Mouse (Mus musculus) c-Kit-positive CD71-positive TER-119-positive erythroid progenitor cells, embryonic 14.5 days (primary cell): ENCODE measurements around the gene Dhx9.
"Not testable (repeated sequence)": the region's sequence is repeated elsewhere in the genome, so short reads cannot be mapped to it uniquely, and the experiment has no call there.

ENCODE experiments used
- DNase-seq: peaks from one replicate; pipeline ENCODE4 v3.0.0-alpha.2; 2013; ENCODE audit warnings: low spot score

Dhx9 gene

GRCm38 (mm10) chr1:153417805-153418204 is 69.7 kb downstream of the Dhx9 start:
- not testable (repeated sequence) for DNase-seq

- not testable (repeated sequence) for DNase-seq
Observed at GRCm38 (mm10) chr1:153416271-153416832, 71.1 kb downstream of the Dhx9 start.

DNA sequence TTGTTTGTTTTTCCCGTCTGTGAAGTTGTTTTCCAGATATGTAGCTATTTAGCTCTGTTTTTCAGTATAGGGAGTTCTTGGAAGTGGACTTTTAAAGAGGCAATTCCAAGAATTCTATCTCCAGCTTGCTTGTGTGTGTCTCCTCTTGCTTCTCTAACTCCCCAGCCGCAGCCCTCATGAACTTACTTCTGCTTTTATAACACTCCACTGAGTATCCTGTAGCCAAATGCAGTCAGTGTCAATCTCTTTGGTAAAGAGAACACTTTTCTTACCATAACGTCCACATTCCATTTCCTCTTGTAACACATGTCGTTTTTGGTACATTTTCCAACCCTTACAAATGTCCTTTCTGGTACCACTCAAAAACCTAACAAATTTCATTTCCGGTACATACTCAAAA is 71.7 kb downstream of the Dhx9 start:
- DNase-seq, result not testable (repeated sequence)

DNA sequence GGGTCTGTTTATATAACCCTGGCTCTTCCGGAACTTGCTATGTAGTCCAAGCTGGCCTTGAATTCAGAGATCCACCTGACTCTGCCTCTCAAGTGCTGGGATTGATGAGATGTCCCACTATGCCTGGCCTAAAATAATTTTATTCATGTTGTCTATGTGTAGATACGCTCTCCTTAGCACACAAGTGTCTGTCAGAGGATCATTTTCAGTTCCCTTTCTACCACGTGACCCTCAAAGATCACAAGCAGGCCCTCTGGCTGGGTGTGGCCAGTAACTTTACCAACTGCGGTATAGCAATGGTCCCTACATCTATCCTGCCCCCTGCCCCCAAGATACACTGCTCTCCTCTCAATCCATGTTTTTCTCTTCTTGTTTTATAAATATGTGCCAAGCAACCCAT is 72.5 kb downstream of the Dhx9 start:
- DNase-seq, result no peak

GRCm38 (mm10) chr1:153414114-153414723 is 73.2 kb downstream of the Dhx9 start:
- DNase-seq, result not testable (repeated sequence)

DNA sequence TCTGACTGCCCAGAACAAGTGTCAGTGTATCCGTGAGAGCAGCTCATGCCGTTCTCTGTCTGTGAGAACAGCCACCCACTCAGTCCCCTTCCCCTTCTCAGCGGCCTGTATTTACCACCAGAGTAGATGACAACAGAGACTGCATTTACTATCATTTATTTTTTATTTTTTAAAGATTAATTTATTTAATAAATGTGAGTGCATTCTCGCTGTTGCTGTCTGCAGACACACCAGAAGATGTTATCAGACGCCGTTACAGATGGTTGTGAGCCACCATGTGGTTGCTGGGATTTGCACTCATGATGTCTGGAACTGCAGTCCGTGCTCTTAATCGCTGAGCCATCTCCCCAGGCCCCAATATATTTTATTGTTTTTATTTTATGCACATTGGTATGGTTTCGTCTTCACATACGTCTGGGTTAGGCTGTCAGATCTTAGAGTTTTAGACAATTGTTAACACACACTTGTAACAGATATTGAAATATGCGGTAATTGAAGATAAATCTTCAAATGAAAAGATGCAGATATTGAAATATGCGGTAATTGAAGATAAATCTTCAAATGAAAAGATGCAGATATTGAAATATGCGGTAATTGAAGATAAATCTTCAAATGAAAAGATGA is 74.0 kb downstream of the Dhx9 start:
- DNase-seq, result not testable (repeated sequence)

DNA sequence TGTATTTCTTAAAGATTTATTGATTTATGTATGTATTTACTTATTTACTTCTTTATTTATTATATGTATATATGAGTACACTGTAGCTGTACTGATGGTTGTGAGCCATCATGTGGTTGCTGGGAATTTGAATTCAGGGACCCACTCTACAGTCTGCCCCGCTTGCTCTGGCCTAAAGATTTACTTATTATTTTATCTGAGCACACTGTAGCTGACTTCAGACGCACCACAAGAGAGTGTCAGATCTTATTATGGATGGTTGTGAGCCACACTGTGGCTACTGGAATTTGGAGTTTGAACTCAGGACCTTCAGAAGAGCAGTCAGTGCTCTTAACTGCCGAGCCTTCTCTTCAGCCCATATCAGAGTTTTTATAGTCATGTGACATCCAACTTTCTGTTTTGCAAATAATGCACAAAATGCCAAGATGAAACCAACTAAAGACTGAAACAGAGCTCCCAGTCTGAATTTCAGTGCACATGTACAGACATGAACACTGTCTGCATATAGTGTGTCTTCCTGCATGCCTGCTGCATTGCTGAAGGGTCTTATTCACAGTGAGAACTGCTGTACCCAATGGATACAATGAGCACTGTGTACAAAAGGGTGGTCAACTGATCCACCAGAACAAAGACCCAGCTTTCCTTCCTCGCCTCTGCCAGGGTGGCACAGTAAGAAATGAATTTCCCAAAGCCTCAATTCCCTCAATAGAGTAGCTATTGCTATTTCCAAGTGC is 74.6 kb downstream of the Dhx9 start:
- DNase-seq, result not testable (repeated sequence)

DNA sequence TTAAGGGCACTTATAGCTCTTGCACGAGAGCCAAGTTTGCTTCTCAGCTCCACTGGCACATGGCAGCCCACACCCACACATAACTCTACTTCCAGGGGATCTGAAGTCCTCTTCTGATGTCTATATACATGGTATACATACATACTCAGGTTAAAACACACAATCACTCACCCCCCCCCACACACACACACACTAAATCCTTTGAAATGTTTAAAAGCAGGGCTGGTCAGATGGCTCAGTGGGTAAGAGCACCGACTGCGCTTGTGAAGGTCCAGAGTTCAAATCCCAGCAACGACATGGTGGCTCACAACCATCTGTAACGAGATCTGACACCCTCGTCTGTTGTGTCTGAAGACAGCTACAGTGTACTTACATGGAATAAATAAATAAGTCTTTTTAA is 75.7 kb downstream of the Dhx9 start:
- DNase-seq, result no peak

DNA sequence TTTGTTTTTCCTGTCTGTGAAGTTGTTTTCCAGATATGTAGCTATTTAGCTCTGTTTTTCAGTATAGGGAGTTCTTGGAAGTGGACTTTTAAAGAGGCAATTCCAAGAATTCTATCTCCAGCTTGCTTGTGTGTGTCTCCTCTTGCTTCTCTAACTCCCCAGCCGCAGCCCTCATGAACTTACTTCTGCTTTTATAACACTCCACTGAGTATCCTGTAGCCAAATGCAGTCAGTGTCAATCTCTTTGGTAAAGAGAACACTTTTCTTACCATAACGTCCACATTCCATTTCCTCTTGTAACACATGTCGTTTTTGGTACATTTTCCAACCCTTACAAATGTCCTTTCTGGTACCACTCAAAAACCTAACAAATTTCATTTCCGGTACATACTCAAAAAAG is 76.5 kb downstream of the Dhx9 start:
- DNase-seq, result not testable (repeated sequence)

GRCm38 (mm10) chr1:153408296-153408695 is 79.2 kb downstream of the Dhx9 start:
- not testable (repeated sequence) for DNase-seq

DNA sequence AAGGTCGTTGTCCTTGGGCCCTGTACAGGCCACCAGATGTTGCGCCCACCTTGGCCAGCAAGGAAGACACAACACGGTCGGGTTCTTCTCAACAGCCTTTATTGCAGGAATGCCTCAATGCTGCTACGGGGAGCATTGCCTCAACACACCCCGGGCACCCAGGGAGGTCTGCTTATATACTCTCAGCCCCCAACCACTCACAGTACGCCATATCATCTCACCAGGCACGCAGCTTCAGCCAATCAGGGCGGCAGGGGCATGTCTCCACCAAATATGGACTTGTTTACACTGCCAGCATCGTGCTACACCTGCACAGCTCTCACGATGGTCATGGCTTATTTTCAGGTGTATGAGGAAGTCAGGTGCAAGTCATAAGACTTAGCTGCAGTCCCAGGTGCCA is 79.8 kb downstream of the Dhx9 start:
- DNase-seq, result not testable (repeated sequence)
